Mouse (Mus musculus) embryo, embryonic 10.5 days (tissue): ENCODE measurements around the gene Sf3b3.
"Not testable (repeated sequence)": the region's sequence is repeated elsewhere in the genome, so short reads cannot be mapped to it uniquely, and the experiment has no call there.

Experiments used
- DNase-seq: peaks from one replicate; pipeline ENCODE4 v3.0.0-alpha.2; 2015; ENCODE audit warnings: low spot score

Gene Sf3b3

DNA sequence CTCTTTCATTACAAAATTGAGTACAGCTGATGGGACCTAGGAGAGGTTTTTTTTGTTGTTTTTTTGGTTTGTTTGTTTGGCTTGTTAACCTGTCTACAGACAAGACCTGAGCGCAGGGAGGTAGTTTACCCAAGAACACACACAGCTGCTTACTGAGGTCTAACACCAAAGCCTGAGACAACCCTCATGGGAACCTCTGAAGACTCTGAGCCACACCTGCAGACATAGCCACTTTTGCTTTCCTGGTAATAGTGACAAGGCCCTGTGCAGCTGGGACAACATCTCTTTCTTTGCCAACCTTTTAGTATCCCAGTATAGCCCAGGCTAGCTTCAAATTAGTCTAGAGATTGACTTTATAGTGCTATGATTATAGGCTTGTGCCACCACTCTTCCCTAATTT lies 40.4 kb downstream of the Sf3b3 start:
- DNase-seq, result no peak

DNA sequence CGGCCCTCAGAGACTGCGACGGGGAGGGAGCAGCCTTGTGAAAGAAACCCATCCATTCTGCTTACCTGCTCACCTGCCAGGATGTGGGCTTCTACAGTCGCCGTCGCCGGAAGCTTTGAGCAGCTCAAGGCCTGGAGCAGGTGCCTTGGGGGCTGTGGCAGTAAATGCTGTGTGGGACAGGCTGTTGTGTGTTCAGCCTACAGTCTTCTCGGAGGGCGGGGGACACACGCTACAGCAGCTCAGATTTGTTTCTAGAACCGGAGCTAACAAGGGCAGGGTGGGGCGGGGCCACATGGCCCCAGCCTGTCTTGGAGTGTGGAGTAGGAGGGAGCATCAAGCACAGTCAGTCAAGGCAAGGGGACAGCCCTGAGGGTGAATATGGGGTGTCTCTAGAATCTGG lies 40.9 kb downstream of the Sf3b3 start, which contains the start of gene Il34:
Gene Il34 (minus strand): TSS at position 256 of the 400 bp plus-strand sequence.
- no peak for DNase-seq

GRCm38 (mm10) chr8:110804825-110805514 lies 41.6 kb downstream of the Sf3b3 start:
- no peak for DNase-seq

DNA sequence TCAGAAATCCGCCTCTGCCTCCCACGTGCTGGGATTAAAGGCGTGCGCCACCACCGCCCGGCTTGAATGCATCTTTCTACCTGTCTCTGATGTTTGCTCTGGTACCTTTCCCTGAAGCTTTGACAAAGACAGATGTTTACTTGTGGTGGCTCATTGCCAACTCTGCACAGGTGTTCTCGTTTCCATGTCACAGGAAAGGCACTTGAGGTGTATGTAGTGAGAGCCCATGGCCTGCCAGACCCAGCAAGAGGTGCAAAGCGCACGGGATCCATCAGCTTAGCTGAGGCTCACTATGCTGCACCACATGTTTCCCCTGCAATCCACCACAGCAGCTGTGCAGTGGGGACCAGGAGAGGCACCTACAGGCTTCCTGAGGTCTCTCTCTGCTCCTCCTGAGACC lies 42.7 kb downstream of the Sf3b3 start:
- DNase-seq, result no peak

- no peak for DNase-seq
Measured at GRCm38 (mm10) chr8:110802988-110803387, 43.6 kb downstream of the Sf3b3 start.

DNA sequence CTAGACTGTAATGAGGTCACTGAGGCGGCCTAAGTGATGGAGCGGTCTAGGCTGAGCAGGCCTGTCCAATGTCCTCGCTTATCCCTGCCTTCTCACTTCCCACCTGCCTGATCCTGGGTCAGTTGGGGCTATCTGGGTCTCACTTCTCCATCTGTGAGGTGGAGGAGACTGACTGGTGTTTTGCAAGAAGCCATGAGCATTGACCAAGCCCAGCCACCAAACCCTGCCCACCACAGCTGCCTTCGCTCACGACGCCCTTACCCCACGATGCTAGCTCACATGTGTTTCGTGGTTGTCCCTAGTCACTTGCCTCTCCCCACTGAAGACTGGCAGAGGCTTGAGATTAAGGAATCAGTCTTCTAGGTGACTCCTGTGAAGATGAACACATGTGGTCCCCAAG lies 49.5 kb downstream of the Sf3b3 start:
- DNase-seq, result no peak

DNA sequence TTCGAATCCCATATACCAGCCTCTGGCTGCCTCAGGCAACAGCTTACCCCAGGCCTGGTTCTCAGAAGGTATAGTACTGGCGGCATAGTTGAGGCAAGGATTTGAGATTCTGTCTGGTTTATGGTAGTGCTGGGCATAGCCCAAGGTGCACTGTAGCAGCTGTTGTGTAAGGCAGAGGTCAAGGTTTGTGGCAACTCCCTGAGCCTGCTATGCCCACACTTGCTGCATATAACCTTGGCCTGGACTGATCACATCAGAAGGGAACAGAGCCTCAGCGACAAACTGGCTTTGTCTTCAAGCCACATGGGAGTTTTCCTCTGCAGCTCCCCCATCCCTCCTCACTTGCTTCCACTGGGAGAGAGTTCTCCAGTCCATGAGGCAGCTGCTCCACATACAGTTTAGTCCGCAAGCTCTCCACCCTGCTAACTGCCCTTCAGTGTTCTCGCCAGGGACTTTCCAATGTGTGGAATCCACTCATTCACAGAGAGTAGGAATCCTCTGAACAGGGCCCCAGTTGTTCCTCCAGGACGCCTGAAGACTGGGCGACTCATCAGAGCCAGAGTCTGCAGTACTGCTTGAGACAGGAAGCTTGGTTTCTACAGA lies 52.1 kb downstream of the Sf3b3 start:
- DNase-seq, result no peak

GRCm38 (mm10) chr8:110793936-110794335 lies 52.7 kb downstream of the Sf3b3 start:
- no peak for DNase-seq

- no peak for DNase-seq
Measured at GRCm38 (mm10) chr8:110793511-110793910, 53.1 kb downstream of the Sf3b3 start.

- no peak for DNase-seq
Measured at GRCm38 (mm10) chr8:110792574-110793200, 53.9 kb downstream of the Sf3b3 start.

DNA sequence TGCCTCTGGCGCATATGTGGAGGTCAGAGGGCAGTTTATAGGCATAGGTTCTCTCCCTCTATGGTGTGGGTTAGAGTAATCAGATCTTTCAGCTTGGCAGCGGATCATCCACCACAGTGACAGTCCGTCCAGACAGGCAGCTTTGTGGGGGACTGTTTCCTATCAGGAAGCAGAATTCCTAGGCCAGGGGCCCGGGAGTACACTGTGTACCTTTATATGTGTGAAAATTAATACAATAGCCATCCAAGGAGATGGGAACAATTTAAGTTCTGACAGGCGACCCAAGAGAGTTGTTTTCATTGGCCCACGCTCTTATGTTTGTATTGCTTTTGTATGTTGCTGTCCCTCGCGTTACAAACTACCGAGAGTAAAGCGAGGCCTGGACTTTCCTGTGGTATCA lies 55.4 kb downstream of the Sf3b3 start:
- DNase-seq, result no peak

- no peak for DNase-seq
Measured at GRCm38 (mm10) chr8:110790270-110790669, 56.3 kb downstream of the Sf3b3 start.

GRCm38 (mm10) chr8:110789571-110789970 lies 57.0 kb downstream of the Sf3b3 start:
- no peak for DNase-seq

DNA sequence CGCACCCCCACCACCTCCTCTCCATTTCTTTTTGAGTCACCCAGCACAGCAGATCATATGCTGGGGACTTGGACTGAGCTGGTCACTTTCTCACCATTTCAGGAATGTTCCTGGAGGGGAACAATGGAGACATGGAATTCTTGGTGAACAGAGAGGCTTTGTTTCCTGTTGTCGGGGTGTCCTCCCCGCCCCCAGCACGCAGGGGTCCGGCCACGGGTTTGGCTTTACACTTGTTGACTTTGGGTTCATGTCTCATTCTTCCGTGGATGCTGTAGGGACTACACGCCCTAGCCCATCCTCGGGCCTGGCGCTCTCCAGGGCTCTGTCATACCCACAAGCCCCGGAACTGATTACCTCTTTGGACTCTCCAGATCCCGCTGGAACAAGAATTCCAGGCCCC lies 57.6 kb downstream of the Sf3b3 start:
- DNase-seq, result no peak

DNA sequence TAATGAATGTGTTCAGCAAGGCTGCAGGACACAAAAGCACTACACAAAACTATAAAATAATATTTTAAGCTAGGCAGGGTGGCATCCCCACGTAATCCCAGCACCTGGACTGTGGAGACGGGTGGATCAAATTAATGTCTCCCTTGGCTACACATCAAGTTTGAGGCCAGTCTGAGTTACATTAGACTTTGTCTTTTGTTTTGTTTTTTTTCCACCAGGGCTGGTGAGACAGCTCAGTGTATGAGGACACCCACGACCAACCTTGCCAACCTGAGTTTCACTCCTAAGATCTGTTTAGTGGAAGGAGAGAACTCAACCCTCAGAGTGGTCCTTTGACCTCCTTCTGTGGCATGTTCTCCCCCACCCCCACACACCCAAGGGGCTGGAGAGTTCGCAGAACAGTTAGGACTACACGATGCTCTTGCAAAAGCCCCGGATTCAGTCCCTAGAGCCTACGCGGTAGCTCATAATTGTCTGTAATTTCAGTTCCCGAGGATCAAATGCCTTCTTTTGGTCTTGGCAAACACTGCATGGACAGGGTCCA lies 59.1 kb downstream of the Sf3b3 start:
- DNase-seq, result no peak

GRCm38 (mm10) chr8:110786934-110787333 lies 59.7 kb downstream of the Sf3b3 start:
- no peak for DNase-seq

DNA sequence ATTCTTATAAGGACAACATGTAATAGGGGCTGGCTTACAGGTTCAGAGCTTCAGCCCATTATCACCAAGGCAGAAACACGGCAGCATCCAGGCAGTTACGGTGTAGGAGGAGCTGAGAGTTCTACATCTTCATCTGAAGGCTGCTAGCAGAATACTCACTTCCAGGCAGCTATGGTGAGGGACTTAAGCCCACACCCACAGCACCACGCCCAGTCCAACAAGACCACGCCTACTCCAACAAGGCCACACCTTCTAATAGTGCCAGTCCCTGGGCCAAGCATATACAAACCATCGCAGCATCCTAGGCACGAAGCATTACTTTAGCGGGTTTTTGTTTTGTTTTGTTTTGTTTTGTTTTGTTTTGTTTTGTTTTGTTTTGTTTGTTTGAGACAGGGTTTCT lies 60.1 kb downstream of the Sf3b3 start:
- not testable (repeated sequence) for DNase-seq

DNA sequence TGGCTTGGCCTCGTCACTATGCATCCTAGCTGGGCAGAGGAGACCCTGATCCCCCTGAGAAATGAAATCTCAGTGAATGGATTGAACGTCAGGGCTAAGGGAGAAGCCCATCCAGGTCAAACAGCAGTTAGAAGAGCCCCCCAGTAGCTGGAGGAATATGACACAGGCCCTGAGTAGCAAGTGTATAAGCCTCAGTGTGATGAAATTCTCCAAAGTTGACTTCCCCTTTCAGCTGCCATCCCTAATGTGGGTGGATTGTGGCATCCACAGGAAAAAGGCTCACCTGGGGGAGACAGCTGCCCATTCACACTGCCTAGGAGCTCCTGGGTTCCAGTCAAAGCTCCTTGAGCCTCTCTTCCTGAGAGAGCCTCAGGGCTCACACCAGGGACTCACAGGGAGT lies 61.2 kb downstream of the Sf3b3 start:
- DNase-seq, result no peak

DNA sequence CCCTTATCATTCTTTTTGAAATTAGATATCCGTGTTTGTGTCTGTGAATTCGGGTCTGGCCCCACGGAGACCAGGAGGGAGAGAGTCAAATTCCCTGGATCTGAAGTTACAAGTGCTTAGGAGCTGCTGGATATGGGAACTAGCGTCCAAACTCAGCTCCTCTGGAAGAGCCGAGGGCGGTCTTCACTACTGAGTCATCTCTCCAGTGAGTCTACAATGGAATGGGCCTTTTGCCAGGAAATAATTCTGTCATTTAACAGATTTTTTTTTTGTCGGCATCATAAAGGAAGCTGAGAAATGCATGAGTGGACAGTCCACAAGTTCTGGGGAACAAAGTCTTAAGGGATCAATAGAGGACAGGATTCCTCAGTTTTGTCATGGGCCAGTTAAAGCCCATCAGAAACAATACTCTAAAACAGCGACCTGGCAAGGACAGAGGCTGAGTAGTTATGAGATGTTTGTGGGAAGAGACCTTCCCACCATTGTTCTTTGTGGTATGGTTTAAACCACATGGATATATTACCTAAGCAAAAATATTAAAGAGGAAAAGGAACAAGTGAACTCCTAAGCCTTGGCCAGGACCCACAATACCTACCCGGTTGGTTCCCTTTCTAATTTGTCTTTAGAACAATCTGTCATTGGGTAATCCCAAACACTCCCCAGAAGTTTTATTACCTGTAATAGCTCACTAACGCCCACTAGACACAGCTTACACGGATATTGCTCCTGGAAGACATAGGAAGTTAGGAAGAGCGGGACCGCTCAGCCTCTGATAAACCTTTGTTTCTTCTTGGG lies 66.5 kb downstream of the Sf3b3 start:
- no peak for DNase-seq

- no peak for DNase-seq
Measured at GRCm38 (mm10) chr8:110776335-110776734, 70.3 kb downstream of the Sf3b3 start.

DNA sequence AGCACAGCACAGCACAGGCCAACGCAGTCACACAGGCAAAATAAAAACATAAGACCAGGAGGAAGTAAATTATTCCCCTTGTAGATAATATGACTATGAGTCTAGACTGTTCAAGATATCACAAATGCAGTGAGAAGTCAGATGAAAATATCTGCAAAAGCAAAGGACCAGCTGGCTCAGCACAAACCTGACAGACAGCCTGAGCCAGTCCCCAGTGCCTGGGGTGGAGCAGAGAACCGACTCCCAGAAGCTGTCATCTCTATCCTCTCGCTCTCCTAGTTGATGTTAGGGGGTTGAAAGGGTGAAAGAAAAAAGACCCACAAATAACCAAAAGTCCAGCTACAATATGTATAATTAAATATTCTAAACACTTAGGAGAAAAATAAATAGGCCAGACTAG lies 70.9 kb downstream of the Sf3b3 start:
- no peak for DNase-seq

DNA sequence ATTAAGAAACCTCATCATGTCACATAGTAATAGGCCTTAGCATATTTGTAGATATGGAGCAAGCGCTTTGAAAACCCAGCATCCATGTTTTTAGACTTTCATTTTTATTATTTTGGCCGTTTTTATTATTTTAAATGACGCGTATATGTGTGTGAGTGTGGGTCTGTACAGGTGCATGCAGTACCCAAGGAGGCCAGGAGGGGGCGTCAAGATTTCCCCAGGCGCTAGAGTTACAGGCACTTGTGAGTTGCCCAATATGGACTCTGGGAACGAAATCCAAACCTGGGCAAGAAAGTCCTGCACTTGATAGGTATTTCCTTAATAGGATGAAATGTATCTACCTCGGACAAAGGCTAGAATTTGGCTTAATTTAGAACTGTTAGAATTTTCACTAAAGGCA lies 71.3 kb downstream of the Sf3b3 start:
- DNase-seq, result no peak
